Mouse (Mus musculus) embryonic facial prominence, embryonic 12.5 days (tissue): ENCODE data around the gene Gm10974. TPM values are rescaled to one million over a fixed set of nuclear protein-coding genes. Genes with fewer than 3 reads are reported as not detected.
A peak's percentile ranks its signal among the peaks of the same experiment; 100 is the strongest.

Experiments
- ATAC-seq: fragments of 200-750 bp; cut with Nextera tagmentation; 2 replicates; pipeline ENCODE4 v1.8.0; 2017; ENCODE audit not compliant: insufficient number of reproducible peaks, insufficient read depth, low FRiP score, low TSS enrichment
- H3K27ac ChIP-seq: fragments of 300-500 bp; sonication (generic); 2 replicates; pipeline ENCODE4 v1.5.1; 2016; ENCODE audit warnings: mild to moderate bottlenecking
- H3K27me3 ChIP-seq: fragments of 300-500 bp; sonication (generic); 2 replicates; pipeline ENCODE4 v1.6.1; 2016; ENCODE audit warnings: mild to moderate bottlenecking, moderate library complexity
- H3K36me3 ChIP-seq: fragments of 300-500 bp; sonication (generic); 2 replicates; pipeline ENCODE4 v1.6.1; 2016; ENCODE audit warnings: mild to moderate bottlenecking
- H3K4me1 ChIP-seq: fragments of 300-500 bp; sonication (generic); 2 replicates; pipeline ENCODE4 v1.6.1; 2016
- H3K4me2 ChIP-seq: fragments of 300-500 bp; sonication (generic); replicated peaks from 2 replicates; pipeline ENCODE4 v1.6.1; 2016; ENCODE audit warnings: mild to moderate bottlenecking, moderate library complexity
- H3K4me3 ChIP-seq: fragments of 300-500 bp; sonication (generic); 2 replicates; pipeline ENCODE4 v1.5.1; 2016; ENCODE audit warnings: mild to moderate bottlenecking
- H3K9ac ChIP-seq: fragments of 300-500 bp; sonication (generic); 2 replicates; pipeline ENCODE4 v1.6.1; 2016; ENCODE audit warnings: mild to moderate bottlenecking, moderate library complexity
- H3K9me3 ChIP-seq: fragments of 300-500 bp; sonication (generic); 2 replicates; pipeline ENCODE4 v1.6.1; 2016; ENCODE audit warnings: mild to moderate bottlenecking, moderate library complexity
- WGBS: fragments of 180-500 bp; shearing (Covaris S2); methylation state at CpG from one replicate; pipeline ENCODE4 v1.1.7; 2016; 5-methylcytosine and 5-hydroxymethylcytosine counted together
- polyA plus RNA-seq: library from polyadenylated mRNA; unstranded; fragments of >200 nt; fragmentation: Nextera tagmentation; extraction: Ambion mirVana; gene quantifications from 2 replicates; pipeline ENCODE4 v1.2.1, GENCODE M21; 2016

The Gm10974 gene
- polyA plus RNA-seq, 1 experiment from 2014 or later: not detected

DNA sequence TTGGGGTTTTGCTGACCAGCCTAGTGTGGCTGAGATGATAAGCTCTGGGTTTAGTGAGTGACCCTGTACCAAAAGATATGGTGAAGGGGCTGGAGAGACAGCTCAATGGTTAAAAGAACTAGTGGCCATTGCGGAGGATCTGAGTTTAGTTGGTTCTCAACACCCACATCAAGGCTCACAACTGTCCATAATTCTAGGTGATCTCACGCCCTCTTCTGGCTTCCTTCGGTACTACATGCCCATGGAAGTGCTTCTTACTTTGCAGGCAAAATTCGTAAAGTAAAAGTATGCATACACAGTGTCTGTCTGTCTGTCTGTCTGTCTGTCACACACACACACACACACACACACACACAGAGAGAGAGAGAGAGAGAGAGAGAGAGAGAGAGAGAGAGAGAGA, 23.4 kb upstream of the Gm10974 start:
- H3K27me3 ChIP-seq: no peaks in the 10 kb centered on the region
- no peak overlapping the region for H3K4me2 ChIP-seq
- H3K27ac ChIP-seq: no peak overlapping the region
- ATAC-seq: no peak
- no peaks in the 10 kb centered on the region for H3K9me3 ChIP-seq
- H3K36me3 ChIP-seq: no peaks in the 10 kb centered on the region
- H3K4me1 ChIP-seq: peaks cover 3% of the 10 kb centered on the region; the same call in 1 of the 2 replicates
- WGBS: 32% methylated on average over 4 of the region's 4 CpGs
- H3K9ac ChIP-seq: no peak overlapping the region
- no peak overlapping the region for H3K4me3 ChIP-seq

DNA sequence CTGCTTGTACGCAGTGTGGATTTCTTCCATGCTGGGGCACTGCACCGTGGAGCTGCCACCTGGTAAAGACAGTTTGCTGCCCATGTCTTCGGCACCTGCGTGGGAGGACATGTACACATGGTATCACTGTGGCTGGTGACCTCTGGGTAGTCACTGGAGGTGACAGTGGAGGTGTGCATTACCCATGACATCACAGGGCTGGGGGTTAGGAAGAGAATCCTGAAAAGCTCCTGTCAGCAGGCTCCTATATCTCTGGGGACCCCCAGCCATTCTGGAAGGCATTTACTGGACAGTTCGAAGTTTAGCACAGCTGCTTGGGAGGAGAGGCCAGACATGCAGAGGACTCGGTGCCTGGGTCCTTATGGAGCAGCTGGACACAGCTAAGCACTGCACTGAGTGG, 22.9 kb upstream of the Gm10974 start:
- no peaks in the 10 kb centered on the region for H3K36me3 ChIP-seq
- H3K4me2 ChIP-seq: no peak overlapping the region
- H3K27me3 ChIP-seq: no peaks in the 10 kb centered on the region
- no peak overlapping the region for H3K9ac ChIP-seq
- 76% methylated on average over 6 of the region's 6 CpGs for WGBS
- no peaks in the 10 kb centered on the region for H3K9me3 ChIP-seq
- H3K4me3 ChIP-seq: no peak overlapping the region
- peaks cover 5% of the 10 kb centered on the region; the same call in 1 of the 2 replicates for H3K4me1 ChIP-seq
- H3K27ac ChIP-seq: no peak overlapping the region
- no peak for ATAC-seq

DNA sequence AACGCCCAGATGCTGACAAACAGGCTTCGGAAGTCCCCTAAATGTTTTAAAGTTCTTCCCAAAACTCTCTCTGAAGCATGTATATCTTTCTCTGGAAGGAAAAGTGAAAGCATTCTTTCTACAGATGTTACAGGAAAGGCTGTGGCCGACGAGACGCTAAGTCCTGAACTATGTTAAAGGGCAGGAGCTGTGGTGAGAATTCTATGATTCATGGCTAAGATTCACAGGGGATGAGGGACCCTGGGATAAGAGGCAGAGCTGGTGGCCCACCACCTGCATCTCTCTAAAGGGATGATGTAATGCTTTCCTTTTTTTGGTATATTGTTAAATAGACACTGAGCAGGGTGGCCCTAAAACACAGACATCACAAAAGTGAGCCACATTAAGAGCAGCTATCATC, 22.4 kb upstream of the Gm10974 start:
- no peak overlapping the region for H3K27ac ChIP-seq
- no peak overlapping the region for H3K4me2 ChIP-seq
- no peak for ATAC-seq
- H3K4me3 ChIP-seq: no peak overlapping the region
- no peak overlapping the region for H3K9ac ChIP-seq
- 87% methylated on average over 5 of the region's 5 CpGs for WGBS
- peaks cover 5% of the 10 kb centered on the region; the same call in 1 of the 2 replicates for H3K4me1 ChIP-seq
- H3K36me3 ChIP-seq: no peaks in the 10 kb centered on the region
- H3K9me3 ChIP-seq: no peaks in the 10 kb centered on the region
- H3K27me3 ChIP-seq: no peaks in the 10 kb centered on the region

DNA sequence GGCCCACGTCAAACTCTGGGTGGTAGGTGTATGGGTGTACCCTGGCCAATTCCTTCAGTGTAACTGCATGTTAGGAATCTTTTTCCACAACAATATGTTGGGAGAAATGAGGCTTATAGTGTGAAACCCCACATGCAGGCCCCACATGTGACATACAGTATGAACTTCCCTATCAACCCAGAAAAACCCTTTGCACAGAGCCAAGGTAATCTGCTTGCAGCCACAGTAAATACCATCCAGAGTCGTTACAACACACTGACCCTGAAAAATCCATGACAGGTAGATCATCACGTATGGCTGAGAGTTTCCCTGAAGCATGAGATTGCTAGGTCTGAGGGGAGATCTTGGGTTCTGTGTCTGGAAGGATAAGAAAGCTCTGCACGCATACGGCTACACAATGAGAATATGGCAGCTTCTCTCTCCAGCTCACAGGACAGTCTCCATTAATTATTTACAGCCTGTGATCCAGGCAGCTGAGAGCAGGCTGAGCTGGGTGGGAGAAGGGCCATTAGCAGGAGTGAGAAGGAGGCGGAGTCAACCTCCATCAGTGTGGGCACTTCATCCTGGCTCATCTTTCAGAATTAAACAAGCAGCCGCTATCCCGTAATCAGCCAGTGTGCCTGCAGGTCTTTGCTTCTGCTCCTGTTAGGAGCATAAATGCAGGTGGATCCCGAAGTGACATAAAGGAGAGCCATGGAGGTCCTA, 18.6 kb upstream of the Gm10974 start:
- H3K9me3 ChIP-seq: no peaks in the 10 kb centered on the region
- H3K4me1 ChIP-seq: 0 out of 2 replicates have a peak, but pooled peaks cover 5% of the 10 kb centered on the region
- no peak overlapping the region for H3K27ac ChIP-seq
- no peak overlapping the region for H3K9ac ChIP-seq
- no peaks in the 10 kb centered on the region for H3K36me3 ChIP-seq
- no peak overlapping the region for H3K4me3 ChIP-seq
- no peaks in the 10 kb centered on the region for H3K27me3 ChIP-seq
- 0 out of 2 replicates have a peak, but pooled peaks have one; percentile 15 for ATAC-seq
- WGBS: 59% methylated on average over 9 of the region's 9 CpGs
- H3K4me2 ChIP-seq: no peak overlapping the region

DNA sequence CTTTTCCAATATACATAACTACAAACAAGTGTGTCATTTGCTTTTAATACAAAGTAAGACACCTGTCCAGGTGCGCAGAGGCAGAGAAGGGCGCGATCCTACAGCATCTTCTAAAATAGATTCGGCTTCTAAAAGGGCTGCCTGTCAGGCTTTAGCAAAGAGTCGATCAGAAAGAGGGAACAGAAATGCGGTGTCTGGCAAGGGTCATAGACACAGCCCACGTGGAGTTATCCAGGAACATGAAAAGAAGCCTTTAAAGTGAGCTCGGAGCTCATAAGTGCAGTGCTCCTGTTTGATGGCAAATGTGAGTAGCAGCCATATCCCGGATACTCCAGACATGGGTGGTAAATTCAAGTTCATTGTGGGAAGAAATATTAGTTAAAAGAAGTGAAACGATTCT, 17.1 kb upstream of the Gm10974 start:
- WGBS: 87% methylated on average over 10 of the region's 10 CpGs
- Histone ChIP-seq H3K4me2 (no peak overlapping the region), H3K9ac (no peak overlapping the region), H3K4me3 (no peak overlapping the region), H3K27me3 (no peaks in the 10 kb centered on the region), H3K9me3 (no peaks in the 10 kb centered on the region), H3K27ac (no peak overlapping the region), H3K4me1 (0 out of 2 replicates have a peak, but pooled peaks cover 5% of the 10 kb centered on the region), H3K36me3 (no peaks in the 10 kb centered on the region)
- no peak for ATAC-seq

DNA sequence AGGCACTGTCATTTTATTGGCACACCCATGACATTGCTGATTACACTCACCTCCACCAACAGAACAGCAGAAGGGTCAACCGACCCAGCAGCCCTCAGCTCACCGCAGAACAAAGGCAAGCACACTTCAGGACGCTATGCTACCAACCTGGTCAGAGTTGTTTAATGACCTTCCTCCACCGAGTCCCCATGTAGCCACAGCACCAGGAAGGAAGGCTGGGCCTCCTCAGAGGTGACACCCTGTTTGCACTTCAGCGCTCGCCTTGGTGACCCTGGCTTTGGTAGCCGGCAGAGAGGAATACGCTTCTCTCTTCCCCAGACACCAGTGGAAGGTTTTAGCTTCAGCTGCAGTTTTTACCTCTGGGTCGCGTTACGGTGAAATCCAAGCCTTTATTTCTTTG, 16.0 kb upstream of the Gm10974 start:
- 58% methylated on average over 11 of the region's 11 CpGs for WGBS
- Histone ChIP-seq H3K4me1 (0 out of 2 replicates have a peak, but pooled peaks cover 5% of the 10 kb centered on the region), H3K4me2 (no peak overlapping the region), H3K27me3 (no peaks in the 10 kb centered on the region), H3K36me3 (no peaks in the 10 kb centered on the region), H3K9me3 (no peaks in the 10 kb centered on the region), H3K27ac (no peak overlapping the region), H3K9ac (no peak overlapping the region), H3K4me3 (no peak overlapping the region)
- ATAC-seq: no peak

DNA sequence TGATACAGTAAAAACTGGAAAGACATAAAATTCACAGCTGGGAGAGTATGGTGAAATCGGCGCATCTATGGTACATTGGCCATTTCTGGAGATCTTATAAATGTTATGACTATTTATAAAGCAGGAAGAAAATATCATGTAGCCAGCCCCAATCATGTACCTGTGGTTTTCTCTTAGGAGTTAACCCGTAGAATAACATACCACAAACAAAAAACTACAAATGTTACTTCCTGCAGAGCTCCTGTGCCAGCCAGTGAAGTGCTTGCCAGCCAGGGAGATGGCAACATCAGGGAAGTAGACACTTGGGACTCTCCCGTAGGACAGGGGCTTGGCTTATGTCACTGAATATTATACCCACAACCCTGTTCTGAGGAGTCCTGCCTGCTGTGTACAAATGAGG, 14.6 kb upstream of the Gm10974 start:
- Histone ChIP-seq H3K9me3 (no peaks in the 10 kb centered on the region), H3K27me3 (no peaks in the 10 kb centered on the region), H3K36me3 (no peaks in the 10 kb centered on the region), H3K4me1 (0 out of 2 replicates have a peak, but pooled peaks cover 5% of the 10 kb centered on the region), H3K9ac (no peak overlapping the region), H3K4me2 (no peak overlapping the region), H3K4me3 (no peak overlapping the region), H3K27ac (no peak overlapping the region)
- ATAC-seq: no peak
- 84% methylated on average over 4 of the region's 4 CpGs for WGBS

DNA sequence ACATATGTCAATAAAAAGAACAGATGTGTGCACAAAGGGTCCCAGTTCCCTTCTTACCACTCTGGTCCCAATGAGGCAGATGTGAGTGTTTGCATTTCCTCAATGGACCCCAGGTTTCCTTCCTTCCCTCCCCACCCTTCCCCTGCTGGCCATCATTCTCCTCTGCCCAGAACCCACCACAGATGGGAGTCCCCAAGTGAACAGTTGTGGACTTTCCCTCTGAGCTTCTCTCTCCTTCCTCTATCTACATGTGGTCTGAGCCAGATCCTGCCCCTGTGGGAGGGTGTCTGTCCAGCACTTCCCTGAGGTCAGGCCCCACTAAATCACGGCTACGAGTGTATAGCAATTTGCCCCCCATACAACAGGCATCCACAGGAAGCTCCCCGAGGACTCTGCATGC, 10.8 kb upstream of the Gm10974 start:
- H3K9ac ChIP-seq: no peak overlapping the region
- 51% methylated on average over 3 of the region's 3 CpGs for WGBS
- H3K27ac ChIP-seq: no peak overlapping the region
- no peak for ATAC-seq
- H3K4me2 ChIP-seq: no peak overlapping the region
- no peaks in the 10 kb centered on the region for H3K36me3 ChIP-seq
- no peaks in the 10 kb centered on the region for H3K27me3 ChIP-seq
- H3K4me1 ChIP-seq: no peaks in the 10 kb centered on the region
- H3K4me3 ChIP-seq: no peak overlapping the region
- no peaks in the 10 kb centered on the region for H3K9me3 ChIP-seq

DNA sequence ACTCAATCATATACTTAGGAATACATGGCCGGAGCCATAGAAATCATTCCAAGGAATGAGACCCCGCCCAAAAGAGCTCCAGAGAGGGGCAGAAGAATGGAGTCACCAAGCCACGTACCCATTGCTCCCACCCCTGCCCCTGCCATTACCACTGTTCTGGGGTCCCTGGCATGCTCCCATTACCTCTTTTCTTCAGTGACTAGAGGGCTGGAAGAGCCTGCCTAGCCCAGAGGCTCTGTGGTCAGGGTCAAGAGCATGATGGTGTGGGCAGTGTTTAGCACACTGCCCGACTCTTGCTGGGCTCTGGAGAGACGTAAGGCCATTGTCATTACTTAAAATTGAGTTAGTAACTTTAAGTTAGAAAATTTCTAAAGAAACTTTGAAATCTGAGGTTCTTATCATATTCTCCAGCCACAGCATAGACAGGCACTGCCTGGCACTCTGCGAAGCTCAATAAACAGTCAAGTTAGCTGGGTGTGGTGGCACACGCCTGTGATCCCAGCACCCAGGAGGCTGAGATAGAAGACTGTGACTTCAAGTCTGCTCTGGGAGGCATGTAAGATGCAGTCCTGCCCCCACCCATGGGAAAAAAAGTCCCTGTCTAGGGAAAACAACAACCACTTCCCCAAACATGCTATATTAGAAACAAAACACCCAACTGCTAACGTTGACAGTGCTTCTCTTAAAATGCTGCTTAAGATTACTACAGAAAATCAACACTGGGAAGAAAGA, 9.7 kb upstream of the Gm10974 start:
- H3K9ac ChIP-seq: no peak overlapping the region
- ATAC-seq: no peak
- WGBS: 84% methylated on average over 8 of the region's 8 CpGs
- no peaks in the 10 kb centered on the region for H3K36me3 ChIP-seq
- no peak overlapping the region for H3K4me3 ChIP-seq
- H3K9me3 ChIP-seq: peaks cover 3% of the 10 kb centered on the region; the same call in 1 of the 2 replicates
- H3K27me3 ChIP-seq: no peaks in the 10 kb centered on the region
- no peaks in the 10 kb centered on the region for H3K4me1 ChIP-seq
- H3K27ac ChIP-seq: no peak overlapping the region
- H3K4me2 ChIP-seq: no peak overlapping the region

DNA sequence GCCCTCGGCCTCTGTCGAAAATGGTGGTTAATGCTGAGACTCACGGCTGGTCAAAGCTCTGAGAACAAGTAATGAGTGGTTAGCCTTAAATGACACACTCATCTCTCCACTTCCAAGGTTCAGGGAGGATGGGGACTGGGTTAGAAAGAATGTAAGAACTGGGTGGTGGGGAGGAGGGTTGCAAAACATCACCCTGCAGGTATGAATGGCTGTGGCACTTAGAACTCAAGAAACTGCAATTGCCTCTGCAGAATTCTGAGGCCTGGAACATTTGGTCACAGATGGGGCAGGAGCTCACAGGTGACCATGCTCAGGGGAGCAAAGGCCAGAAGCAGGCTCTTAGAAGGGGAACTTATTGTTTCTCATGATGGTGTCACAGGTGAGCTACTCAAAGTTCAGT, 7.2 kb upstream of the Gm10974 start:
- no peak overlapping the region for H3K9ac ChIP-seq
- H3K4me3 ChIP-seq: no peak overlapping the region
- no peaks in the 10 kb centered on the region for H3K4me1 ChIP-seq
- 88% methylated on average over 3 of the region's 3 CpGs for WGBS
- ATAC-seq: no peak
- no peaks in the 10 kb centered on the region for H3K27me3 ChIP-seq
- no peaks in the 10 kb centered on the region for H3K36me3 ChIP-seq
- no peak overlapping the region for H3K27ac ChIP-seq
- peaks cover 7% of the 10 kb centered on the region for H3K9me3 ChIP-seq
- H3K4me2 ChIP-seq: no peak overlapping the region

DNA sequence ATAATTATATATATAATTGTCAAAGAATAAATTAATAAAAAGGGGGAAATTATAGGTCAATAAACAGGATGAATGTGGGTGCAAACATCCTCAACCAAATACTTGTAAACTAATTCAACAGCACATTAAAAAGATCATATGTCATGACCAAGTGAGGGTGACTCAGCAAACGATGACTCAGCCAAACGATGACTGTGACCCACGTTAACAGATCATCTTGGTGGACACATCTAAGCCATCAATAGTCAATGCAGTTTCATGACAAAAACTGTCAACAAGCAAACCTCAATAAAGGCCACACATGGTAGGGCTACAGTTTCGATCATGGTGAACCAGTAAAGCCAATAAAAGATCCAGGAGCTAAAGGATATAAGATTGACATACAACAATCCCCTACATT, 6.7 kb upstream of the Gm10974 start:
- Histone ChIP-seq H3K9me3 (peaks cover 7% of the 10 kb centered on the region), H3K27ac (no peak overlapping the region), H3K9ac (no peak overlapping the region), H3K4me2 (no peak overlapping the region), H3K4me3 (no peak overlapping the region), H3K36me3 (no peaks in the 10 kb centered on the region), H3K27me3 (no peaks in the 10 kb centered on the region), H3K4me1 (no peaks in the 10 kb centered on the region)
- ATAC-seq: no peak
- 90% methylated on average over 4 of the region's 4 CpGs for WGBS

DNA sequence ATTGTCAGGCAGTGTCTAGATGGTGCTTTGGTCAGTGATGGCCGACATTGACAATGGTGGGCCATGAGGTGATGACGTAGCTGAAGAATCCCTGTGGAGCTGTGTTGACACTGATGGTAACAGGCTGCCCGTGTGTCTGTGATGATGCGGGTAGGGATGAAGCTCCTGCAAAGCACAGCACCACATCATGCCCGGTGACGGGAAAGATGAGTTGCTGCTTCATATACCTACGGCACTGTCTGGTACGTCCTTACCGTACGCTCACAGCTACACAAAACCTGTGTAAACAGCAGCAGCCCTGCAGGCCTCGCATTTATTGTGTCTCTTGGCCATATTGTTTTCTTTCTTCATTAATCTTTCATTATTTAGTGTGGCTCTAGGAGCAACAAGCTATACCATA, 1.2 kb upstream of the Gm10974 start:
- Histone ChIP-seq H3K4me1 (0 out of 2 replicates have a peak, but pooled peaks cover 5% of the 10 kb centered on the region), H3K9ac (no peak overlapping the region), H3K27ac (no peak overlapping the region), H3K36me3 (no peaks in the 10 kb centered on the region), H3K4me2 (no peak overlapping the region), H3K4me3 (no peak overlapping the region), H3K27me3 (no peaks in the 10 kb centered on the region), H3K9me3 (peaks cover 7% of the 10 kb centered on the region)
- 92% methylated on average over 11 of the region's 11 CpGs for WGBS
- no peak for ATAC-seq
